Mouse (Mus musculus) stomach, embryonic 14.5 days (tissue): ENCODE measurements around the gene Sdccag8. TPM values are rescaled to one million over a fixed set of nuclear protein-coding genes. Genes with fewer than 3 reads are reported as not detected.

Source experiments
- ATAC-seq: fragments of 200-750 bp; cut with Nextera tagmentation; 2 replicates; pipeline ENCODE4 v1.8.0; 2017; ENCODE audit warnings: low read depth, moderate TSS enrichment; ENCODE audit not compliant: insufficient number of reproducible peaks, insufficient read depth, low FRiP score
- H3K27ac ChIP-seq: fragments of 300-500 bp; sonication (generic); 2 replicates; pipeline ENCODE4 v1.5.1; 2014; ENCODE audit warnings: mild to moderate bottlenecking, low read length, moderate library complexity, mixed read lengths
- H3K27me3 ChIP-seq: fragments of 300-500 bp; sonication (generic); 2 replicates; pipeline ENCODE4 v1.6.1; 2014; ENCODE audit warnings: low read length, control low read depth, mixed read lengths; ENCODE audit not compliant: control insufficient read depth, insufficient read depth
- H3K36me3 ChIP-seq: fragments of 300-500 bp; sonication (generic); 2 replicates; pipeline ENCODE4 v1.6.1; 2014; ENCODE audit warnings: mild to moderate bottlenecking, control low read depth, low read length, moderate library complexity, mixed read lengths; ENCODE audit not compliant: control insufficient read depth, insufficient read depth
- H3K4me1 ChIP-seq: fragments of 300-500 bp; sonication (generic); 2 replicates; pipeline ENCODE4 v1.6.1; 2014; ENCODE audit warnings: low read length, control low read depth, mixed read lengths; ENCODE audit not compliant: control insufficient read depth, insufficient read depth
- H3K4me2 ChIP-seq: fragments of 300-500 bp; sonication (generic); replicated peaks from 2 replicates; pipeline ENCODE4 v1.6.1; 2014; ENCODE audit warnings: low read depth, low read length, control low read depth
- H3K4me3 ChIP-seq: fragments of 300-500 bp; sonication (generic); 2 replicates; pipeline ENCODE4 v1.5.1; 2014; ENCODE audit warnings: low read depth, low read length, control low read depth
- H3K9ac ChIP-seq: fragments of 300-500 bp; sonication (generic); replicated peaks from 2 replicates; pipeline ENCODE4 v1.6.1; 2014; ENCODE audit warnings: low read depth, mild to moderate bottlenecking, control low read depth, low read length, moderate library complexity, mixed read lengths
- H3K9me3 ChIP-seq: fragments of 300-500 bp; sonication (generic); 2 replicates; pipeline ENCODE4 v1.6.1; 2016; ENCODE audit warnings: low read depth, low read length, control low read depth; ENCODE audit not compliant: control insufficient read depth
- WGBS: fragments of 180-500 bp; shearing (Covaris S2); extraction: QIAGEN DNeasy Blood & Tissue Kit; methylation state at CpG from one replicate; pipeline ENCODE4 v1.1.7; 2014; 5-methylcytosine and 5-hydroxymethylcytosine counted together
- polyA plus RNA-seq: library from polyadenylated mRNA; unstranded; fragments of >200 nt; fragmentation: Nextera tagmentation; extraction: Ambion mirVana; gene quantifications from 2 replicates; pipeline ENCODE4 v1.2.1, GENCODE M21; 2014

The Sdccag8 gene
- polyA plus RNA-seq, 1 experiment from 2014 or later: 17.6 TPM

GRCm38 (mm10) chr1:176915946-176916345 is 101.5 kb downstream of the Sdccag8 start:
- Histone ChIP-seq H3K4me3 (no peak overlapping the region), H3K27me3 (no peaks in the 10 kb centered on the region), H3K9me3 (no peaks in the 10 kb centered on the region), H3K4me1 (no peaks in the 10 kb centered on the region), H3K36me3 (no peaks in the 10 kb centered on the region; the same call in 1 of the 2 replicates), H3K4me2 (no peak overlapping the region), H3K9ac (no peak overlapping the region), H3K27ac (no peak overlapping the region)
- 95% methylated on average over 2 of the region's 2 CpGs for WGBS
- no peak for ATAC-seq

GRCm38 (mm10) chr1:176919486-176919885 is 105.0 kb downstream of the Sdccag8 start:
- Histone ChIP-seq H3K36me3 (no peaks in the 10 kb centered on the region; the same call in 1 of the 2 replicates), H3K4me2 (no peak overlapping the region), H3K27ac (no peak overlapping the region), H3K4me3 (no peak overlapping the region), H3K27me3 (no peaks in the 10 kb centered on the region), H3K9me3 (no peaks in the 10 kb centered on the region), H3K4me1 (no peaks in the 10 kb centered on the region), H3K9ac (no peak overlapping the region)
- ATAC-seq: no peak
- WGBS: 91% methylated on average over 12 of the region's 12 CpGs

GRCm38 (mm10) chr1:176922842-176923241 is 108.4 kb downstream of the Sdccag8 start:
- Histone ChIP-seq H3K4me3 (no peak overlapping the region), H3K4me2 (no peak overlapping the region), H3K27ac (no peak overlapping the region), H3K27me3 (no peaks in the 10 kb centered on the region), H3K36me3 (no peaks in the 10 kb centered on the region; the same call in 1 of the 2 replicates), H3K9me3 (no peaks in the 10 kb centered on the region), H3K4me1 (no peaks in the 10 kb centered on the region), H3K9ac (no peak overlapping the region)
- 84% methylated on average over 5 of the region's 5 CpGs for WGBS
- ATAC-seq: no peak

- ATAC-seq: no peak
- Histone ChIP-seq H3K4me1 (no peaks in the 10 kb centered on the region), H3K4me3 (no peak overlapping the region), H3K9ac (no peak overlapping the region), H3K9me3 (no peaks in the 10 kb centered on the region), H3K4me2 (no peak overlapping the region), H3K36me3 (no peaks in the 10 kb centered on the region), H3K27ac (no peak overlapping the region), H3K27me3 (no peaks in the 10 kb centered on the region)
- WGBS: 48% methylated on average over 5 of the region's 5 CpGs
Measured at GRCm38 (mm10) chr1:176926009-176926408, 111.5 kb downstream of the Sdccag8 start.

- no peak for ATAC-seq
- WGBS: 93% methylated on average over 9 of the region's 9 CpGs
- no peak overlapping the region for H3K9ac ChIP-seq
- no peaks in the 10 kb centered on the region for H3K4me1 ChIP-seq
- no peak overlapping the region for H3K4me3 ChIP-seq
- H3K27me3 ChIP-seq: no peaks in the 10 kb centered on the region
- no peak overlapping the region for H3K4me2 ChIP-seq
- H3K9me3 ChIP-seq: no peaks in the 10 kb centered on the region
- H3K27ac ChIP-seq: no peak overlapping the region
- no peaks in the 10 kb centered on the region for H3K36me3 ChIP-seq
Measured at GRCm38 (mm10) chr1:176927312-176927711, 112.9 kb downstream of the Sdccag8 start.

GRCm38 (mm10) chr1:176929710-176930109 is 115.2 kb downstream of the Sdccag8 start:
- Histone ChIP-seq H3K9me3 (no peaks in the 10 kb centered on the region), H3K27me3 (no peaks in the 10 kb centered on the region), H3K27ac (no peak overlapping the region), H3K9ac (no peak overlapping the region), H3K36me3 (no peaks in the 10 kb centered on the region), H3K4me1 (no peaks in the 10 kb centered on the region), H3K4me3 (no peak overlapping the region), H3K4me2 (no peak overlapping the region)
- no peak for ATAC-seq
- WGBS: 90% methylated on average over 8 of the region's 8 CpGs

GRCm38 (mm10) chr1:176930574-176930973 is 116.1 kb downstream of the Sdccag8 start:
- Histone ChIP-seq H3K9ac (no peak overlapping the region), H3K4me2 (no peak overlapping the region), H3K27ac (no peak overlapping the region), H3K36me3 (no peaks in the 10 kb centered on the region), H3K4me1 (no peaks in the 10 kb centered on the region), H3K27me3 (no peaks in the 10 kb centered on the region), H3K4me3 (no peak overlapping the region), H3K9me3 (no peaks in the 10 kb centered on the region)
- WGBS: 84% methylated on average over 2 of the region's 2 CpGs
- ATAC-seq: no peak

GRCm38 (mm10) chr1:176930981-176931500 is 116.6 kb downstream of the Sdccag8 start:
- Histone ChIP-seq H3K4me3 (no peak overlapping the region), H3K4me2 (no peak overlapping the region), H3K27me3 (no peaks in the 10 kb centered on the region), H3K27ac (no peak overlapping the region), H3K9ac (no peak overlapping the region), H3K9me3 (no peaks in the 10 kb centered on the region), H3K36me3 (no peaks in the 10 kb centered on the region), H3K4me1 (no peaks in the 10 kb centered on the region)
- 79% methylated on average over 4 of the region's 4 CpGs for WGBS
- no peak for ATAC-seq

- H3K4me2 ChIP-seq: no peak overlapping the region
- no peak overlapping the region for H3K27ac ChIP-seq
- no peaks in the 10 kb centered on the region for H3K9me3 ChIP-seq
- H3K4me1 ChIP-seq: no peaks in the 10 kb centered on the region
- H3K36me3 ChIP-seq: no peaks in the 10 kb centered on the region
- H3K9ac ChIP-seq: no peak overlapping the region
- ATAC-seq: no peak
- WGBS: 86% methylated on average over 10 of the region's 10 CpGs
- no peak overlapping the region for H3K4me3 ChIP-seq
- H3K27me3 ChIP-seq: no peaks in the 10 kb centered on the region
Measured at GRCm38 (mm10) chr1:176931511-176931910, 117.1 kb downstream of the Sdccag8 start.
